ENCODE assay signal across 8 mouse cellular contexts in genomic region chr19:40343018-40343417, GRCm38 (mm10).
DNase-seq lines count a peak whose midpoint lies in the region; ATAC-seq and TF ChIP-seq lines count a peak whose summit lies in the region.

No protein-coding gene starts in this region.

- TF ChIP-seq POLR2A in limb, embryonic 14.5 days (IDR thresholded peaks at IDR 0.05; ENCODE audit: borderline replicate concordance, extremely low read depth, insufficient read depth, insufficient read length), result no peak

- peak; percentile 82 to 94 for DNase-seq in heart, adult 18-20 months
- no peak for DNase-seq in heart, embryonic 10.5 days (ENCODE audit: low spot score)
- DNase-seq in gastrocnemius, postnatal 14 days, result peak; percentile 83
- peak; percentile 77 for DNase-seq in limb, embryonic 14.5 days (ENCODE audit: low spot score)
- peak; percentile 10 to 46 for DNase-seq in monocyte, adult 2 months (ENCODE audit: low read depth in 1 of 2, low spot score in 2 of 2)
- DNase-seq in spleen, postnatal 10 days (ENCODE audit: low spot score in 2 of 2), result peak; percentile 71 to 88

- no peak overlapping the region for H3K4me3 ChIP-seq in heart, embryonic 10.5 days
- H3K4me3 ChIP-seq in kidney, embryonic 14.5 days (ENCODE audit: low read length), result no peak overlapping the region
- H3K4me3 ChIP-seq in limb, embryonic 14.5 days (replicated peaks; ENCODE audit: low read length), result no peak overlapping the region

- H3K36me3 ChIP-seq in heart, embryonic 10.5 days, result peaks cover 15% of the 10 kb centered on the region
- H3K36me3 ChIP-seq in kidney, embryonic 14.5 days (ENCODE audit: control insufficient read depth, insufficient read depth, low read length), result no peaks in the 10 kb centered on the region; the same call in 1 of the 2 replicates
- no peaks in the 10 kb centered on the region for H3K36me3 ChIP-seq in limb, embryonic 14.5 days (ENCODE audit: control insufficient read depth, insufficient read depth, low read length)

- no peak overlapping the region for H3K9ac ChIP-seq in kidney, embryonic 14.5 days (ENCODE audit: low read depth, low read length)
- H3K9ac ChIP-seq in limb, embryonic 14.5 days (ENCODE audit: low read depth, low read length, severe bottlenecking), result no peak overlapping the region

- H3K27me3 ChIP-seq in heart, embryonic 10.5 days (ENCODE audit: insufficient read depth, poor library complexity, severe bottlenecking), result no peaks in the 10 kb centered on the region
- no peaks in the 10 kb centered on the region for H3K27me3 ChIP-seq in kidney, embryonic 14.5 days (ENCODE audit: control insufficient read depth, insufficient read depth, low read length)
- no peaks in the 10 kb centered on the region for H3K27me3 ChIP-seq in limb, embryonic 14.5 days (ENCODE audit: control insufficient read depth, insufficient read depth, low read length)

- peak; percentile 86 for ATAC-seq in common myeloid progenitor, adult 5-6 weeks (replicated peaks; ENCODE audit: low read depth, poor library complexity, severe bottlenecking)
- ATAC-seq in kidney, embryonic 14.5 days (ENCODE audit: low FRiP score, low TSS enrichment), result peak; percentile 77; the same call in 1 of the 2 replicates
- peak; percentile 70; the same call in 1 of the 2 replicates for ATAC-seq in limb, embryonic 14.5 days (ENCODE audit: low FRiP score, low read depth)

- H3K4me1 ChIP-seq in heart, embryonic 10.5 days, result peaks cover 6% of the 10 kb centered on the region; the same call in 1 of the 2 replicates
- H3K4me1 ChIP-seq in kidney, embryonic 14.5 days (ENCODE audit: control insufficient read depth, insufficient read depth, low read length), result no peaks in the 10 kb centered on the region
- H3K4me1 ChIP-seq in limb, embryonic 14.5 days (ENCODE audit: control insufficient read depth, insufficient read depth, low read length), result no peaks in the 10 kb centered on the region

- no peaks in the 10 kb centered on the region for H3K9me3 ChIP-seq in heart, embryonic 10.5 days
- no peaks in the 10 kb centered on the region for H3K9me3 ChIP-seq in kidney, embryonic 14.5 days (ENCODE audit: control insufficient read depth, low read length)
- no peaks in the 10 kb centered on the region for H3K9me3 ChIP-seq in limb, embryonic 14.5 days (ENCODE audit: control insufficient read depth, low read length)

- H3K4me2 ChIP-seq in kidney, embryonic 14.5 days (replicated peaks; ENCODE audit: low read depth, low read length), result no peak overlapping the region
- no peak overlapping the region for H3K4me2 ChIP-seq in limb, embryonic 14.5 days (replicated peaks; ENCODE audit: low read depth, low read length, severe bottlenecking)

- WGBS in heart, embryonic 10.5 days, result 12% methylated on average over 5 of the region's 5 CpGs
- WGBS in kidney, embryonic 14.5 days, result 7% methylated on average over 5 of the region's 5 CpGs
- WGBS in limb, embryonic 14.5 days, result 8% methylated on average over 5 of the region's 5 CpGs

- no peak overlapping the region for H3K27ac ChIP-seq in heart, embryonic 10.5 days
- H3K27ac ChIP-seq in kidney, embryonic 14.5 days (ENCODE audit: low read depth, low read length), result no peak overlapping the region
- no peak overlapping the region for H3K27ac ChIP-seq in limb, embryonic 14.5 days (replicated peaks; ENCODE audit: low read depth, low read length)

- intact Hi-C loops in gastrocnemius, postnatal 14 days (cut with DNase I; ENCODE audit: low total_unique reads), result loop anchor here (5.0 kb wide), 2 partner anchors 44 to 204 kb away; no protein-coding TSS in a partner anchor
